Mouse (Mus musculus): Measurements from ENCODE around the gene Gm21366.
"Not testable (repeated sequence)": the region's sequence is repeated elsewhere in the genome, so short reads cannot be mapped to it uniquely, and the experiment has no call there.

The Gm21366 gene

DNA sequence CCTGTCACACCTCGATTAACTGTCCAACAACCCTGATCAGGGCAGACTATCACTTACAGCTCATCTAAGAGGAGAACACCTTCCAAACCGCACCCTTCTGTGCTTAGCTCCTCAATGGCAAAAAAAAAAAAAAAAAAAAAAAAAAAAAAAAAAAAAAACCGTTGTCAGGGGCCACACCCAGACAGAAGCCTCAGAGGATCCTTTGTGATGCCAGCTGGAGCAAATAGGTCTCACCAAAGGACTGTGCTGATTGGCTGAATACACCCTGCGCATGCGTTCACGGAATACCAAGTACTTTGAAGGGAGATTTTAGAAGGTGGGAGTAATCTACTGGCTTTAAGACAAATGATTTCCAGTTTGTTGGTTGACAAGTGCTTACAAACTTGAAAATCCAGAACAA, at the start of gene Gm21366:
TSS of gene Gm21366 (minus strand) at position 101 of the 400 bp plus-strand sequence.
- DNase-seq: not testable (repeated sequence)

Measured in cerebellum, postnatal 14 days (tissue).